Mouse (Mus musculus) kidney, adult 2 months (tissue): ENCODE data around the gene Catsper2.
A peak's percentile ranks its signal among the peaks of the same experiment; 100 is the strongest.

Experiments used
- CTCF ChIP-seq: fragments of 200-500 bp; conservative IDR thresholded peaks from 2 replicates; pipeline ENCODE4 v1.5.1; 2011; ENCODE audit warnings: low read depth, mild to moderate bottlenecking, control low read depth, low read length, moderate library complexity, mixed read lengths; ENCODE audit not compliant: insufficient read depth, insufficient read length
- POLR2A ChIP-seq: fragments of 200-500 bp; IDR thresholded peaks from one replicate; pipeline ENCODE4 v1.6.1; 2011; ENCODE audit warnings: low read depth, low read length, control low read depth

- TF ChIP-seq CTCF (no peak), POLR2A (peak; percentile 96)
Observed at GRCm38 (mm10) chr2:121448739-121449535, 35.3 kb upstream of the Catsper2 start, which contains the start of gene Serf2.
